In genomic region chr11:103027570-103028175, GRCm38 (mm10) we compare ENCODE assay signal across 7 mouse cellular contexts. TPM values are rescaled to one million over a fixed set of nuclear protein-coding genes. Genes with fewer than 3 reads are reported as not detected.
DNase-seq lines count a peak whose midpoint lies in the region; ATAC-seq lines count a peak whose summit lies in the region.

No protein-coding gene starts in this region.

- H3K9me3 ChIP-seq in lung, embryonic 15.5 days: no peaks in the 10 kb centered on the region
- H3K9me3 ChIP-seq in embryonic facial prominence, embryonic 14.5 days (ENCODE audit: control insufficient read depth, low read length): no peaks in the 10 kb centered on the region
- no peaks in the 10 kb centered on the region for H3K9me3 ChIP-seq in limb, embryonic 12.5 days

- peak overlapping the region; percentile 69 for H3K27ac ChIP-seq in lung, embryonic 15.5 days
- peak overlapping the region; percentile 71 for H3K27ac ChIP-seq in embryonic facial prominence, embryonic 14.5 days (replicated peaks; ENCODE audit: low read depth, low read length)
- H3K27ac ChIP-seq in limb, embryonic 12.5 days: peak overlapping the region; percentile 80

- peaks cover 34% of the 10 kb centered on the region for H3K4me1 ChIP-seq in lung, embryonic 15.5 days
- H3K4me1 ChIP-seq in embryonic facial prominence, embryonic 14.5 days (ENCODE audit: control insufficient read depth, insufficient read depth, low read length): peaks cover 12% of the 10 kb centered on the region
- peaks cover 15% of the 10 kb centered on the region for H3K4me1 ChIP-seq in limb, embryonic 12.5 days (replicated peaks)

- H3K9ac ChIP-seq in lung, embryonic 15.5 days: peak overlapping the region; percentile 77
- peak overlapping the region; percentile 58 for H3K9ac ChIP-seq in embryonic facial prominence, embryonic 14.5 days (ENCODE audit: low read depth, low read length)
- peak overlapping the region; percentile 68 for H3K9ac ChIP-seq in limb, embryonic 12.5 days (replicated peaks)

- peak overlapping the region; percentile 63 for H3K4me2 ChIP-seq in lung, embryonic 15.5 days
- peak overlapping the region; percentile 68 for H3K4me2 ChIP-seq in embryonic facial prominence, embryonic 14.5 days (ENCODE audit: low read depth, low read length)
- peak overlapping the region; percentile 64 for H3K4me2 ChIP-seq in limb, embryonic 12.5 days

- H3K4me3 ChIP-seq in lung, embryonic 15.5 days: peak overlapping the region; percentile 94
- H3K4me3 ChIP-seq in embryonic facial prominence, embryonic 14.5 days (ENCODE audit: low read depth, low read length): peak overlapping the region; percentile 72
- peak overlapping the region; percentile 67 for H3K4me3 ChIP-seq in limb, embryonic 12.5 days (replicated peaks)

- ATAC-seq in lung, embryonic 15.5 days (ENCODE audit: borderline replicate concordance, extremely low read depth, low FRiP score, low TSS enrichment): peak; percentile 21; the same call in 1 of the 2 replicates
- ATAC-seq in embryonic facial prominence, embryonic 14.5 days (ENCODE audit: low read depth): peak; percentile 42; the same call in 1 of the 2 replicates
- ATAC-seq in limb, embryonic 12.5 days (ENCODE audit: insufficient number of reproducible peaks, insufficient read depth, low FRiP score, low TSS enrichment, low read depth): peak; percentile 73

- no peaks in the 10 kb centered on the region for H3K27me3 ChIP-seq in lung, embryonic 15.5 days
- no peaks in the 10 kb centered on the region for H3K27me3 ChIP-seq in embryonic facial prominence, embryonic 14.5 days (replicated peaks; ENCODE audit: control insufficient read depth, insufficient read depth, low read length)
- H3K27me3 ChIP-seq in limb, embryonic 12.5 days: no peaks in the 10 kb centered on the region
- no peaks in the 10 kb centered on the region for H3K27me3 ChIP-seq in splenic B cell, adult 2 months (ENCODE audit: control insufficient read depth, insufficient read depth, low read length, poor library complexity, severe bottlenecking)

- peaks cover 7% of the 10 kb centered on the region; the same call in 1 of the 2 replicates for H3K36me3 ChIP-seq in lung, embryonic 15.5 days
- H3K36me3 ChIP-seq in embryonic facial prominence, embryonic 14.5 days (ENCODE audit: control insufficient read depth, insufficient read depth, low read length): peaks cover 14% of the 10 kb centered on the region
- H3K36me3 ChIP-seq in limb, embryonic 12.5 days: peaks cover 35% of the 10 kb centered on the region
- H3K36me3 ChIP-seq in splenic B cell, adult 2 months (ENCODE audit: control insufficient read depth, insufficient read depth, low read length, poor library complexity, severe bottlenecking): peaks cover 3% of the 10 kb centered on the region

- no peak for DNase-seq in lung, postnatal 36 days
- DNase-seq in embryonic facial prominence, embryonic 14.5 days (ENCODE audit: low spot score): no peak
- peak; percentile 15 for DNase-seq in splenic B cell, adult 2 months (ENCODE audit: low read depth, low spot score)
- DNase-seq in thymus, postnatal 0 days (ENCODE audit: low spot score): no peak
- no peak for DNase-seq in adrenal gland, adult 8-10 months

- 13% methylated on average over 8 of the region's 8 CpGs for WGBS in lung, embryonic 15.5 days
- 10% methylated on average over 8 of the region's 8 CpGs for WGBS in embryonic facial prominence, embryonic 14.5 days
- WGBS in limb, embryonic 12.5 days: 17% methylated on average over 8 of the region's 8 CpGs

RNA-seq across cellular contexts. Expression of gene Nmt1, which starts 0.3 kb away (rescaled TPM):
- 56.8 and 59.9 TPM in 2 replicates for polyA plus RNA-seq in lung, embryonic 15.5 days (2015; fragmentation: Nextera tagmentation; extraction: Ambion mirVana)
- polyA plus RNA-seq in embryonic facial prominence, embryonic 14.5 days (2014; fragmentation: Nextera tagmentation; extraction: Ambion mirVana): 55.5 and 60.0 TPM in 2 replicates
- 53.6 and 53.7 TPM in 2 replicates for polyA plus RNA-seq in limb, embryonic 12.5 days (2016; fragmentation: Nextera tagmentation; extraction: Ambion mirVana)
- 81.6 and 85.6 TPM in 2 replicates for polyA plus RNA-seq in thymus, postnatal 0 days (2015; fragmentation: Nextera tagmentation; extraction: Ambion mirVana)
- total RNA-seq in adrenal gland, adult 8-10 months (2022): 100 to 1,000 TPM; 102 to 113 (median 109) TPM

RNA-seq across cellular contexts. Expression of gene Dcakd, which starts 0.5 kb away (rescaled TPM):
- polyA plus RNA-seq in lung, embryonic 15.5 days (2015; fragmentation: Nextera tagmentation; extraction: Ambion mirVana): 147 and 150 TPM in 2 replicates
- 138 and 153 TPM in 2 replicates for polyA plus RNA-seq in embryonic facial prominence, embryonic 14.5 days (2014; fragmentation: Nextera tagmentation; extraction: Ambion mirVana)
- 167 and 192 TPM in 2 replicates for polyA plus RNA-seq in limb, embryonic 12.5 days (2016; fragmentation: Nextera tagmentation; extraction: Ambion mirVana)
- 31.3 and 39.8 TPM in 2 replicates for polyA plus RNA-seq in thymus, postnatal 0 days (2015; fragmentation: Nextera tagmentation; extraction: Ambion mirVana)
- total RNA-seq in adrenal gland, adult 8-10 months (2022): 10 to 100 TPM; 64.3 to 89.6 (median 75.5) TPM

Comparison
In these comparisons a context has a peak if more than half of its experiments do, and no peak if none do; other contexts are left out.
1. ATAC-seq: peak in every context shown above with its lines; median percentile 73 in limb, embryonic 12.5 days; 42 in embryonic facial prominence, embryonic 14.5 days; 21 in lung, embryonic 15.5 days.